Mouse (Mus musculus) heart, embryonic 14.5 days (tissue): ENCODE results near the gene Colgalt1. TPM values are rescaled to one million over a fixed set of nuclear protein-coding genes. Genes with fewer than 3 reads are reported as not detected.

ENCODE experiments used
- ATAC-seq: fragments of 200-750 bp; cut with Nextera tagmentation; 2 replicates; pipeline ENCODE4 v1.8.0; 2017; ENCODE audit warnings: low read depth, moderate TSS enrichment; ENCODE audit not compliant: insufficient number of reproducible peaks, insufficient read depth, low FRiP score
- H3K27ac ChIP-seq, 2 experiments: fragments of 200-500 bp in 1 of 2; fragments of 300-500 bp in 1 of 2; sonication (generic) in 1 of 2; replicated peaks in 1 of 2; 2 replicates each; pipeline ENCODE4 v1.5.1; 2012 to 2014; ENCODE audit warnings: low read depth in 2 of 2, low read length in 2 of 2, control low read depth in 1 of 2, mild to moderate bottlenecking in 1 of 2, mixed read lengths in 1 of 2; ENCODE audit not compliant: control insufficient read depth in 1 of 2, insufficient read depth in 1 of 2
- H3K27me3 ChIP-seq: fragments of 300-500 bp; sonication (generic); 2 replicates; pipeline ENCODE4 v1.6.1; 2014; ENCODE audit warnings: mild to moderate bottlenecking, low read length, control low read depth; ENCODE audit not compliant: control insufficient read depth, insufficient read depth
- H3K36me3 ChIP-seq: fragments of 300-500 bp; sonication (generic); 2 replicates; pipeline ENCODE4 v1.6.1; 2014; ENCODE audit warnings: mild to moderate bottlenecking, control low read depth, low read length, mixed read lengths; ENCODE audit not compliant: control insufficient read depth, insufficient read depth
- H3K4me1 ChIP-seq, 2 experiments: fragments of 200-500 bp in 1 of 2; fragments of 300-500 bp in 1 of 2; sonication (generic) in 1 of 2; 2 replicates each; pipeline ENCODE4 v1.6.1; 2012 to 2014; ENCODE audit warnings: low read length in 2 of 2, control low read depth in 1 of 2, mixed read lengths in 1 of 2; ENCODE audit not compliant: control insufficient read depth in 2 of 2, insufficient read depth in 2 of 2
- H3K4me2 ChIP-seq: fragments of 300-500 bp; sonication (generic); 2 replicates; pipeline ENCODE4 v1.6.1; 2014; ENCODE audit warnings: mild to moderate bottlenecking, low read length
- H3K4me3 ChIP-seq, 2 experiments: fragments of 200-500 bp in 1 of 2; fragments of 300-500 bp in 1 of 2; sonication (generic) in 1 of 2; 2 replicates each; pipeline ENCODE4 v1.5.1; 2012 to 2014; ENCODE audit warnings: low read length in 2 of 2, mild to moderate bottlenecking in 2 of 2, control low read depth in 1 of 2, low read depth in 1 of 2, moderate library complexity in 1 of 2; ENCODE audit not compliant: control insufficient read depth in 1 of 2, insufficient read depth in 1 of 2
- H3K9ac ChIP-seq: fragments of 300-500 bp; sonication (generic); 2 replicates; pipeline ENCODE4 v1.6.1; 2014; ENCODE audit warnings: mild to moderate bottlenecking, low read length
- H3K9me3 ChIP-seq: fragments of 300-500 bp; sonication (generic); 2 replicates; pipeline ENCODE4 v1.6.1; 2016; ENCODE audit warnings: low read length, control low read depth; ENCODE audit not compliant: control insufficient read depth
- WGBS: fragments of 180-500 bp; shearing (Covaris S2); extraction: QIAGEN DNeasy Blood & Tissue Kit; methylation state at CpG from one replicate; pipeline ENCODE4 v1.1.7; 2014; 5-methylcytosine and 5-hydroxymethylcytosine counted together
- polyA plus RNA-seq: library from polyadenylated mRNA; unstranded; fragments of >200 nt; fragmentation: Nextera tagmentation; extraction: Ambion mirVana; gene quantifications from 2 replicates; pipeline ENCODE4 v1.2.1, GENCODE M21; 2014

Gene Colgalt1
- polyA plus RNA-seq, 1 experiment from 2014 or later, result 61.6 TPM

GRCm38 (mm10) chr8:71665331-71666130 lies 54.7 kb downstream of the Colgalt1 start:
- Histone ChIP-seq H3K27ac (0 out of 4 replicates have a peak overlapping the region, but pooled peaks of 1 of the 2 experiments have one; percentile 24), H3K9me3 (no peaks in the 10 kb centered on the region), H3K36me3 (no peaks in the 10 kb centered on the region), H3K4me1 (peaks cover 15 to 36% of the 10 kb centered on the region in 2 experiments), H3K9ac (0 out of 2 replicates have a peak overlapping the region, but pooled peaks have one; percentile 21), H3K27me3 (peaks cover 4% of the 10 kb centered on the region), H3K4me3 (peak overlapping the region; percentile 17 to 30), H3K4me2 (peak overlapping the region; percentile 59)
- WGBS, result 5% methylated on average over 22 of the region's 22 CpGs
- 0 out of 2 replicates have a peak, but pooled peaks have one; percentile 29 for ATAC-seq

- Histone ChIP-seq H3K4me2 (no peak overlapping the region), H3K27ac (no peak overlapping the region), H3K4me3 (no peak overlapping the region), H3K9me3 (no peaks in the 10 kb centered on the region), H3K9ac (no peak overlapping the region), H3K27me3 (peaks cover 2% of the 10 kb centered on the region; the same call in 1 of the 2 replicates), H3K36me3 (no peaks in the 10 kb centered on the region), H3K4me1 (peaks cover 15 to 46% of the 10 kb centered on the region in 2 experiments)
- WGBS, result 67% methylated on average over 1 of the region's 1 CpGs
- no peak for ATAC-seq
Measured at GRCm38 (mm10) chr8:71666855-71667254, 56.1 kb downstream of the Colgalt1 start.

GRCm38 (mm10) chr8:71667256-71667655 lies 56.5 kb downstream of the Colgalt1 start:
- Histone ChIP-seq H3K36me3 (no peaks in the 10 kb centered on the region), H3K27me3 (peaks cover 1% of the 10 kb centered on the region; the same call in 1 of the 2 replicates), H3K4me1 (peaks cover 15 to 50% of the 10 kb centered on the region in 2 experiments), H3K9me3 (no peaks in the 10 kb centered on the region), H3K9ac (no peak overlapping the region; the same call in 1 of the 2 replicates), H3K27ac (peak overlapping the region; percentile 17 to 84; a peak in 3 of 4 replicates), H3K4me2 (peak overlapping the region; percentile 71; the same call in 1 of the 2 replicates), H3K4me3 (no peak overlapping the region)
- no peak for ATAC-seq
- WGBS, result 64% methylated on average over 5 of the region's 5 CpGs

GRCm38 (mm10) chr8:71668220-71668975 lies 57.6 kb downstream of the Colgalt1 start:
- Histone ChIP-seq H3K9me3 (no peaks in the 10 kb centered on the region), H3K36me3 (no peaks in the 10 kb centered on the region), H3K4me1 (peaks cover 15 to 52% of the 10 kb centered on the region in 2 experiments), H3K4me3 (peak overlapping the region; percentile 13 to 27), H3K9ac (peak overlapping the region; percentile 63), H3K27ac (peak overlapping the region; percentile 68 to 84), H3K27me3 (no peaks in the 10 kb centered on the region), H3K4me2 (peak overlapping the region; percentile 71)
- under 1% methylated on average over 21 of the region's 21 CpGs for WGBS
- ATAC-seq, result peak; percentile 62

- no peak overlapping the region for H3K27ac ChIP-seq
- peaks cover 15 to 49% of the 10 kb centered on the region in 2 experiments for H3K4me1 ChIP-seq
- H3K4me2 ChIP-seq, result peak overlapping the region; percentile 99
- peak overlapping the region; percentile 21 to 57; a peak in 3 of 4 replicates for H3K4me3 ChIP-seq
- no peak for ATAC-seq
- no peaks in the 10 kb centered on the region for H3K27me3 ChIP-seq
- 15% methylated on average over 12 of the region's 12 CpGs for WGBS
- no peaks in the 10 kb centered on the region for H3K36me3 ChIP-seq
- peak overlapping the region; percentile 61 for H3K9ac ChIP-seq
- no peaks in the 10 kb centered on the region for H3K9me3 ChIP-seq
Measured at GRCm38 (mm10) chr8:71670198-71670597, 59.4 kb downstream of the Colgalt1 start.

GRCm38 (mm10) chr8:71670621-71671548 lies 60.1 kb downstream of the Colgalt1 start:
- Histone ChIP-seq H3K4me3 (peak overlapping the region; percentile 51 to 57), H3K4me1 (peaks cover 15 to 50% of the 10 kb centered on the region in 2 experiments), H3K4me2 (peak overlapping the region; percentile 99), H3K27ac (no peak overlapping the region), H3K9ac (peak overlapping the region; percentile 61), H3K9me3 (no peaks in the 10 kb centered on the region), H3K36me3 (no peaks in the 10 kb centered on the region), H3K27me3 (no peaks in the 10 kb centered on the region)
- peak; percentile 6; the same call in 1 of the 2 replicates for ATAC-seq
- under 1% methylated on average over 51 of the region's 64 CpGs for WGBS
